Mouse (Mus musculus): ENCODE data around the gene Bag1. TPM values are rescaled to one million over a fixed set of nuclear protein-coding genes. Genes with fewer than 3 reads are reported as not detected.

Bag1 gene
- 100 to 1,000 TPM; 252 to 291 (median 269) TPM for total RNA-seq (2022)

DNA sequence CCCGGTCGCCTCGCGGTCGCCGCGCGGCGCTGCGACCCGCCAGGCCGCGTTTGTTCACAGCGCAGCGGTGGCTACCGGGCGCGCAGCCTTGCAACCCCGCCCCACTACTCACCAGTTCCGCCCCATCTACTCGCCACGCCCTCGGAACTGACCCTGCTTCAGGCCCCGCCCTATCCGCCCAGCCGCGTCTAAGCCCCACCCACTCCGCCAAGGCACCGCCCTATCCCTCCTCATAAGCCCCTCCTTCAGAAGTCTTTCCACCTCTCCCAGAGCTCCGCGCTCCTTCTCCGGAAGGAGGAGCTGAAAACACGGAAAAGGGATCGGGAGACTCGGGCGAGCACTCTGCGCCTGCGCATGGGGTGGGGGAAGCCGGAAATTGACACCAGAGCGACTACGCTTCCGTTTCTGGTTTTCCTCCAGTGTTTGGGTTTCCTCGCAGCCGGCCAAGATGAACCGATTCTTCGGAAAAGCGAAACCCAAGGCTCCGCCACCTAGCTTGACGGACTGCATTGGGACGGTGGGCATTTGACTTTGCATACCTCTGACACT, at the start of gene Bag1, which contains the start of gene Chmp5:
Gene Bag1, minus strand, starts transcription at position 135 of the 549 bp plus-strand sequence.
Gene Chmp5, plus strand, starts transcription at position 248 of the 549 bp plus-strand sequence.
- peak; percentile 99 for DNase-seq (ENCODE audit: low spot score)

DNA sequence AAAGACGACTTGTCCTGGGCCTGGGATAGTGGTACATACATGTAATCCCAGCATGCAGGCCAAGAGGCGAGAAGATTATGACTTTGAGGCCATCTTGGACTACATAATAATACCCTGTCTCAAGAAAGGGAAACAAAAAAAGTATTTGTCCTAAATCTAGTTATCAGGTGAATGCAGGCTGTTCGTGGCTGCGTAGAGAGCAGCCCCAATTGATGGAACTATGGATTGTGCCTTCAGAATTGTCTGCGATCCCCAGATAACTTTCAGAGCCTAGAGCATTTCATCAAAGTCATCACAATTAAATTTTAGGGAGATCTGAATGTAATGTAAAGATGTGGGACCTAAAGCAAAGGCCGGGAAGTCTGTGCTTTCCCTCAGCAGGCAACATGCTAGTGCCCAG, 48.2 kb upstream of the Bag1 start:
- DNase-seq (ENCODE audit: low spot score) = no peak

DNA sequence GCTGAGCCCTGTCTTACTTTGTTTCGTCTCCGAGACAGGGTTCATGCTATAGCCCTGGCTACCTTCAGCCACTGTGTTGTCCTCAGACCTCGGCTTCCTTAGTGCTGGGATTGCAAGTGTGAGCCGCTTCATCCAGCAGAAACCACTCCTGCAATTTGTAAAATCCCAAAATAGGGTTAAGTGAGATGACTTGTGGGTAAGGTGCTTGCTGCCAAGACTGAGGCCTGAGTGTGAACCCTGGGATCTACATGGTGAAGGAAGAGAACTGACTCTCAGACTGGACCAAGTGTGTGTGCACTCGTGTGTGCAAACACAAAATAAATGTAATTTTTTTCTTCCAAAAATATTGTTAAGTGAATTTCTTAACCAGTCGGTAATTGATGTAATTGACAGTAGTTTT, 41.5 kb upstream of the Bag1 start:
- DNase-seq (ENCODE audit: low spot score) = no peak

GRCm38 (mm10) chr4:40983686-40984085, 35.6 kb upstream of the Bag1 start:
- DNase-seq (ENCODE audit: low spot score) = peak; percentile 68

DNA sequence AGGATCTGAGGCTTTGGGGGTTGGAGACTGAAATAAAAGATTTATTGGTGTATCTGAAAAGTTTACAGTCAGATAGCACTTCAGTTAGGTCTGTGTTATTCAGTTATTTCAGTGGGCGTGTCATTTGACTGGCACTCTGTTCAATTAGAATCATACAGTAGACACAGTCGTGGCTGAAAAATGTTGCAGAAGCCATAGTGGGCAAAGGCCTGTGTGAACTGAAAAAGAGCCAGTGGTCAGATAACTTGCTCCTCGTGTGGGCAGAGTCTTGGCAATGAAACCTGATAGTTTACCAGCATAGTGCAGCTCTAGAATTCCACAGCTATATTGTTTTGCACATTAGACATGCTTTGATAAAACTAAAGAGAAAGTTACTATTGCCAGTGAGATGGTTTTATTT, 34.4 kb upstream of the Bag1 start:
- DNase-seq (ENCODE audit: low spot score) = no peak

GRCm38 (mm10) chr4:40979430-40979829, 31.3 kb upstream of the Bag1 start:
- no peak for DNase-seq (ENCODE audit: low spot score)

GRCm38 (mm10) chr4:40976651-40977050, 28.6 kb upstream of the Bag1 start:
- DNase-seq (ENCODE audit: low spot score) = no peak

DNA sequence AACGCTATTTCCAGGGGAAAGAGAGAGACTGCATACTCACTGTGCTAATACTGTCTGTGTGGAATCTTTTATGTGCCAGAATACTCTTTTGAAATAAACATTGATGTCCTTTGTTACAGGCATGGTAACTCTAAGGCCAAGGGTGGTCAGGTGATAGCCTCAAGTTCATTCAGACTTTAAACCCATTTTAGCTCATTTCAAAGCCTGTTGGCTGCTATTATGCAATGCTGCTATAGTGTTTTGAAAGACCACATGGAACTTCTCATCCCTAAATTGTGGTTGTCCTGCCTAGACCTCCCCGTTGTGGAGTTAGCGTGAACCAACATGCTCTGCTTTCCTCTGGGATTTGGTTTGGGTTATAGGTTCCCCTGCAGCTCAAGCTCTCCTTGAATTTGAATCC, 27.6 kb upstream of the Bag1 start:
- no peak for DNase-seq (ENCODE audit: low spot score)

DNA sequence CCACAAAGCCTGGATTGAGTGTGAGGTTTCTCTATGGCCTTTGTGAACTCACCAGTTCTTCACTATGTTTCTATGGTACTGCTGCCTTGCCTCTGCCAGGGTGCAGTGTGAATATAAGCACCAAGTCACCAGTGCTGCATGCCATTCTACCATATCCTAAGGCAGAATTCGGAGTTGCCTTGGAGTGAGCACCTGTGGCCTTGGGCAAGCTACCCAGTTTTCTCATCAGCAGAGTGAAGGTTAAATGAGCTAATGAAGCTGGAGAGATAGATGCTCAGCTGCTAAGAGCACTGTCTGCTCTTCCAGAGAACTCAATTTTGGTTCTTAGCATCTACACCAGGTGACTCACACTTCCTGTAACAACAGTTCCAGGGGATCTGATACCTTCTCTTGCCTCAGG, 25.9 kb upstream of the Bag1 start:
- DNase-seq (ENCODE audit: low spot score) = no peak

DNA sequence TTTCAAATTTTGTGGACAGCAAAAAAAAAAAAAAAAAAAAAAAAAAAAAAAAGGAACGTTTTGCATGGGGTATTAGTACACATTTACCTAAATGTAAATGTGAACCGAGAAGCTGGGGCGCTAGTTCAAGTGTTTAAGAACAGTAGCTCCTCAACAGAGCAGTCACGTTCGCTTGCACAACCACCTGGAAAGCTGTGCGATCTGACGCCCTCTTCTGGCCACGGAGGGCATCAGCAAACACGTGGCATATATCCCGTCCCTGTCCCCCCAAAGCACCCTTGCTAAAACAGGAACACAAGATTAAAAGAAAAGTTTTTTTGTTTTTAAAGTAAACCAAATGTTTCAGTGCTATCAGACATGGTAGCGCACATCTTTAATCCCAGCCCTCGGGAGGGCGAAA, 23.6 kb upstream of the Bag1 start:
- no peak for DNase-seq (ENCODE audit: low spot score)

DNA sequence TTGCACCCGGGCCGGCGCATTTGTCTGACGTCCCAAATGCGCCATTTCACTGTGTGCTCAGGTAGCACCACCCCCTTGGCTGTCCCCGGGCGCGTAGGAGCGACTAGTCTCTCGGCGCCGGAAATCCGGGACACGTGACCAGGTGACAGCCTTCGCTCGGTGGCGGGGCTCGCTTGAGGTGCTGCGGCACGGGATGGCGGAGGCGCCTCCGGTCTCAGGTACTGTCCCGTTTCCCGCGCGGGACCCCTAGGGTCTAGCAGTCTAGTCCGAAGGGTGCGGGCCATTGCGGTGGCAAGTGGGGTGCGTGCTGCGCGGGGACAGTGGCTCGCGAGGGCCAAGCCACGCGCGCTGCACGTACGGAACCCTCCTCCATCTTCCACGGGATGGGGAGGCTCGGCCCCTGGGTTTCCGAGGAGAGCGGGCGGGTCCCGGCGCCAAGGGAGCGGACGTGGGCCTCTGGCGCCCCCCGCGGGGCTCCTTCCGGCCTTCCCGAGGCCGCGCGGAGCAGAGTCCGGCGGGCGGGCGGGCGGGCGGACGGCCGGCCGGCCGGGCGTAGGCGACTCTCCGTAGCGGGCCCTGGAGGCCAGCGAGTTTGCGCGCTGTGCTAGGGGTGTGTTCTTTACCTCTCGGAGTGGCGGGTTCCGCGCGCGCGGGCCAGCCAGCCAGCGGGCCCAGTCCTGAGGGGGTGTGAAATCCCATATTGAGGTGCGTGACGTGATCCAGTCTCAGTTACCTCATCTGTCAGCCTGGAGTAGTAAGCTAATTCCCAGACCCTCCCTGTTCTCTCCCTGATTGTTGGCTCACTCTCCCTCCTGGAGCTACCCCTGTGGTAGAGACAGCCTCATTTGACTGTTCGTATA, 23.0 kb upstream of the Bag1 start, which contains the start of gene Nfx1:
Gene Nfx1, plus strand, starts transcription at position 65 of the 860 bp plus-strand sequence.
- DNase-seq (ENCODE audit: low spot score) = peak; percentile 96

- DNase-seq (ENCODE audit: low spot score) = no peak
These were observed 22.4 kb upstream of the Bag1 start for GRCm38 (mm10) chr4:40970592-40970841.

GRCm38 (mm10) chr4:40969781-40970591, 21.9 kb upstream of the Bag1 start:
- DNase-seq (ENCODE audit: low spot score) = no peak

GRCm38 (mm10) chr4:40969161-40969560, 21.1 kb upstream of the Bag1 start:
- DNase-seq (ENCODE audit: low spot score) = no peak

GRCm38 (mm10) chr4:40963536-40963935, 15.4 kb upstream of the Bag1 start:
- no peak for DNase-seq (ENCODE audit: low spot score)

GRCm38 (mm10) chr4:40955942-40956341, 7.8 kb upstream of the Bag1 start:
- DNase-seq (ENCODE audit: low spot score) = no peak

DNA sequence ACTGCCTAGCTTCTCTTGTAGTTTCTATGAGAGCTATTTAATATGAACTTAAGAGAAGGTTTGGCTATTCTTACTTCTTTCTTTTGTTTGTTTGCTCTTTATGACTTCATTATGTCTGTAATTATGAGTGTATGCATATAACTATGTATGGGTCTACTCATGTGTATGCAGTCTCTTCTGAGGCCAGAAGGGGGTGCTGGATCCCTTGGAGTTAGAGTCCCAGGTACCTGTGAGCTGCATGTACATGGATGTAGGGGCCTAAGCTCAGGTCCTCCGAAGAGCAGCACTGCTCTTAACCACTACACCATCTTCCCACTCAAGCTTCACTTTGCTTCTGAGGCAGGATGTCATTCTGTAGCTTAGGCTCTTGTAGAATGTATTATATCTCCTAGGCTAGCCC, 5.4 kb upstream of the Bag1 start:
- DNase-seq (ENCODE audit: low spot score) = no peak

DNA sequence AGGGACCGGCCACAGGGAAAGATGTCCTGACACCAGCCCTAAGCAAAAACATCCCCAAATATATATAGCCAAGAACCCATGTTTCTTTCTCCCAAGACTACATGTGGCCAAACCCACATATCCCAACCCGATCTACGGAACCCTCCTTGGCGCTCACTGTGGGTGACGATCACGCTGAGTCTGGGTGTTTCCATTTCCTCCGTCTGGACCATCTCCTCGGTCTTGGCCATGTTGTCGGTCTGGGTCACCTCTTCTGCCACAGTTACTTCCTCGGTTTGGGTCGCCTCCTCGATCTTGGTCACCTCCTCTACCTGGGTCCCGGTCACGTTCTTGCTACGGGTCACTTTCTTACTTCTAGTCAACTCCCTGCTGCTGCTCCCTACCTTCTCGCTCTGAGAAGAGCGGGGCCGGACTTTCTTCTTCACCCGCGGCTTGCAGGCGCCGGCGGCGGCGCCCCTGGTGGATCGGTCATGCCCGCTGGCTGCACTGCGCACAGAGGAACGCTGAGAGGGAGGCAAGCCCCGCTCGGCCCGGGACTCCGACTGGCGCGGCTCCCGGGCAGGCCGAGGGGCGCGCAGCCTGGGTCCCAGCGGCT, 432 bp downstream of the Bag1 start:
- DNase-seq (ENCODE audit: low spot score) = no peak

DNA sequence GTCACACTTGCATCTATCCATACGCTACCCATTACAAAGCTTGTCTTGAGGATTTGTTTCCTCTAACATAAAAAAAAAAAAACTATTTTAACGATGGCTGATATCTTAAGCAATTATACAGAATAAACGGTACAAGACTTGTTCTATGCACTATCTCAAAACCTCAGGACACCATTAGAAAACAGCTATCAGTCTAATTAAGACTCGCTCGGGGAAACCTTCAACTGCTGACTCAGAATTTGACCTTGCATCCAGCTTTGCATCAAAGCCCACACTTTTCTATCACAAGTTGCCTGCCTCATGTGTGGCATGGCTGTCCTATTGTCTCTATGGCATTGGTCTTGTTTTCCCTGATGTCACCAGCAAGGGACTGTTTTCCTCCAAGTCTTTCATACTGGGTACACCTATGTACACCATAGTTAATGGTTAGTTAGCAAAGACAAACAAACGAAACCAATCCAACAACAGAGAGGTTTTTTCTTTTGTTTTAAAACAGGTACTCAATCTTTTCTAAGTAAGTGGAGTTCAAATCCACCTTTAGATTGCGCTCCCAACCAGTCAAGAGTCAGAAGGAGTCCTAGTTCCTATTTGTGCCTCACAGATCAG, 1.5 kb downstream of the Bag1 start:
- DNase-seq (ENCODE audit: low spot score) = no peak

DNA sequence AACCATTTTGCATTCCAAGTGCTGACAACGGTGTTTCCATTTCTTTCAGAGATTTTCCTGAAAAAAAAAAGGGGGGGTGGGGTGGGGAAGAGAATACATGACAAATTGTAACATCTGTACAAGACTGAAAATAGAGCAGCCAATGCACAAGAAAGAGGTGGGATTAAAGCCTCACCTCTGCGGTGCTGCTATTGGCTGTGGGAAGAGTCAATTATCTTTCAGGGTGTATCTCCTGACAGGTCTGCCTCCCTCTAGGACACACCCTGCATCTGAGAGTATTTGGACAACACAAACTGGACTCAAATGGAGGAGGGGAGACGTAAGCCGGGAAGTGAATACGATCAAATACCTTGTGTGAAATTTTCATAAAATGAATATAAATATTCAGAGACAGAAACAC, 4.4 kb downstream of the Bag1 start:
- DNase-seq (ENCODE audit: low spot score) = no peak

GRCm38 (mm10) chr4:40938793-40939192, 9.3 kb downstream of the Bag1 start:
- no peak for DNase-seq (ENCODE audit: low spot score)

Measured in heart, adult 8-10 months (tissue).